Mouse (Mus musculus): ENCODE measurements around the gene Bicdl1. TPM values are rescaled to one million over a fixed set of nuclear protein-coding genes. Genes with fewer than 3 reads are reported as not detected.

The Bicdl1 gene
- polyA plus RNA-seq, 1 experiment, result 175 TPM

DNA sequence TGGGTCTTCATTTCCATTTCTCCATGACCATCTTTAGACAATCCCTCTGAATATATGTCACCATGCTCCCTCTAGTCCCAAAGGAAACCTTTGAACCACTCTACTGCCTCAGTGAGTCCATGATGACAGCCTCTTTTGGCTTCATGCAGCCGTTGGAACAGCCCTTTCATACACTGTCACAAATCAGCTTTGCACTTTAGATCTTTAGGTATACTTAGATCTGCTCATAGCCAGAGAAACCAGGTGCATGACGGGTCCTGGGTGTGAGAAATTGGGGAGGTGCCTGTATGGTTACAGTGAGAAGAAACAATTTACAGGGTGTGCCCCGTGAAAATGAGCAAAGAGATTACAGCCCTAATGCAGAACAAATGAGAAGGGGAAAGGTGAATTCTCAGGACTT is 14.3 kb downstream of the Bicdl1 start:
- no peak overlapping the region for H3K27ac ChIP-seq (ENCODE audit: insufficient read depth, low read length)
- peaks cover 7% of the 10 kb centered on the region for H3K4me1 ChIP-seq (ENCODE audit: control insufficient read depth, insufficient read depth, low read length)
- no peak overlapping the region for H3K4me3 ChIP-seq (ENCODE audit: insufficient read depth, low read length)
- TF ChIP-seq POLR2A (IDR thresholded peaks at IDR 0.05; ENCODE audit: extremely low read depth, insufficient read depth, low read length) (no peak), CTCF (IDR thresholded peaks at IDR 0.05; ENCODE audit: extremely low read depth, insufficient read depth, low read length) (no peak)

DNA sequence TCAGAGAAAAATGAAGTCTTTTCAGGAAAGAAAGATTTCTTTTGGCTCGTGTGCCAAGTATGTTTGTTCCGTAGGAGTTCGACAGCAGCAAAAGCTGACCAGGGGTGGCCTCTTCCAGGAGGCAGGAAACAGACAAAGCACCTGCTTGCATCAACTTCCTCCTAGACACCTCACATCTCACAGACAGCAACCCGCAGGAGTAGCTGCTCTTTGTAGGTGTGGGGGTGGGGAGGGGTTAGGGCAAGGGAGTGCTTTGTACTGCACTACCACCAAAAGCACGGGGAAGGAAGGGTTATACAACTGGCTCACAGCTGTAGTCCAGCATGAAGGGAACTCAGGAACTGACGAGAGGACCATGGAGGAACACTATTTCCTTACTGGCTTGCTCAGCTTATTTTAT is 15.0 kb downstream of the Bicdl1 start:
- Histone ChIP-seq H3K4me1 (ENCODE audit: control insufficient read depth, insufficient read depth, low read length) (peaks cover 8% of the 10 kb centered on the region), H3K27ac (ENCODE audit: insufficient read depth, low read length) (no peak overlapping the region), H3K4me3 (ENCODE audit: insufficient read depth, low read length) (no peak overlapping the region)
- TF ChIP-seq POLR2A (IDR thresholded peaks at IDR 0.05; ENCODE audit: extremely low read depth, insufficient read depth, low read length) (no peak), CTCF (IDR thresholded peaks at IDR 0.05; ENCODE audit: extremely low read depth, insufficient read depth, low read length) (no peak)

DNA sequence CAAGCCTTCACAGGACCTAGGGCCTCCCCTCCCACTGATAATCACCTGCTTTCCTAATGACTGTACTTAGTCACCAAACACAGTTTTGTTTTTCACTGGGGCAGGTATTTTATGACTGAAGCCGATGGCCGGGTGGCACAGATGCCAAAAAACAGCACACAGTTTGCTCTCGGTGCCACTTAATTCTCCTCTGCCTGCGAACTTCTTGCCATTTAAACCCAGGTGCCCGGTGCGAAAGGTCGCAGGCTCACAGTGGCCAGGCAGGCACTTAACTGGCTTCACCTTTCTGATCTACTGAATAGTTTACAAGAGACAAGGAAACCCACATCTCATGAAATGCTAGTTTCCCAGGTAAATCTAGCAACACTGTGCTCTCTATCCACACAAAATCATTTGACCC is 16.7 kb downstream of the Bicdl1 start:
- H3K4me3 ChIP-seq (ENCODE audit: insufficient read depth, low read length), result no peak overlapping the region
- no peak overlapping the region for H3K27ac ChIP-seq (ENCODE audit: insufficient read depth, low read length)
- peaks cover 8% of the 10 kb centered on the region for H3K4me1 ChIP-seq (ENCODE audit: control insufficient read depth, insufficient read depth, low read length)
- TF ChIP-seq CTCF (IDR thresholded peaks at IDR 0.05; ENCODE audit: extremely low read depth, insufficient read depth, low read length), result no peak
- TF ChIP-seq POLR2A (IDR thresholded peaks at IDR 0.05; ENCODE audit: extremely low read depth, insufficient read depth, low read length), result no peak

- H3K4me1 ChIP-seq (ENCODE audit: control insufficient read depth, insufficient read depth, low read length), result peaks cover 8% of the 10 kb centered on the region
- no peak for TF ChIP-seq POLR2A (IDR thresholded peaks at IDR 0.05; ENCODE audit: extremely low read depth, insufficient read depth, low read length)
- TF ChIP-seq CTCF (IDR thresholded peaks at IDR 0.05; ENCODE audit: extremely low read depth, insufficient read depth, low read length), result no peak
- H3K4me3 ChIP-seq (ENCODE audit: insufficient read depth, low read length), result no peak overlapping the region
- H3K27ac ChIP-seq (ENCODE audit: insufficient read depth, low read length), result no peak overlapping the region
Measured at GRCm38 (mm10) chr5:115712487-115712886, 18.9 kb downstream of the Bicdl1 start.

DNA sequence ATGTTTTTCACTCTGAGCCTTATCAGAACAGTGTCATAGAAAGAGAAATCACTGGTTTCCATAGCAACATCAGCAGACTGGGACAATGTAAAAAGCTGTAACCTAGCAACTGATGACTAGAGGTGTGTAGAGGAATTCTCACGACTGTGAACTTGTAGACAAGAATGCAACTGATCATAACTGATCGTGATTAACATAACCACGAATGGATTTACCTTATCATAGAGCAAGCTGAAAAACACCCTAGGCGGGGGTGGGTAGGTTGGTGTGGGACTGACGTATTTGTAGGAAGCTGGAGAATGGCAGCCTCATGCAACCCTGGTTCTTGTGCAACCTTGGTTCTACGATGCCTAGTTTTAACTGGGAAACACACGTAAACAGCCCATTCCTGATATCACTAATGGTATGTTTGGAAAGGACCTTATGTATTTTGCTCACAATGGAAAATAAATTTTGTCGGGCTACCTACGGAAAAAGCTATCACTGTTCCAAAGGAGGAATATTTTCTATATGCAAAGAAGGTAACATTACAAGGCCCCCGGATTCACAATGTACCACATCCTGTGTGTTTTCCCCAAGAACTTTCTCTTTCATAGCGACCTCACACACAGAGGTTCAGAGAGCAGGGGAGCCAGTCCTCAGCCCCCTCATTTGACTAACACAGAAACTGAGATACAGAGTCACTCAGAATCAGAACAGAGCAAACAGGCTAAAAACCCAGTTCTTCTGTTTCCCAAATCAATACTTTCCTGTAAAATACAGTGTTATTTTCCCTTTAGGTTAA is 19.6 kb downstream of the Bicdl1 start:
- no peak overlapping the region for H3K27ac ChIP-seq (ENCODE audit: insufficient read depth, low read length)
- H3K4me1 ChIP-seq (ENCODE audit: control insufficient read depth, insufficient read depth, low read length), result peaks cover 8% of the 10 kb centered on the region
- TF ChIP-seq CTCF (IDR thresholded peaks at IDR 0.05; ENCODE audit: extremely low read depth, insufficient read depth, low read length) (no peak), POLR2A (IDR thresholded peaks at IDR 0.05; ENCODE audit: extremely low read depth, insufficient read depth, low read length) (no peak)
- H3K4me3 ChIP-seq (ENCODE audit: insufficient read depth, low read length), result no peak overlapping the region

DNA sequence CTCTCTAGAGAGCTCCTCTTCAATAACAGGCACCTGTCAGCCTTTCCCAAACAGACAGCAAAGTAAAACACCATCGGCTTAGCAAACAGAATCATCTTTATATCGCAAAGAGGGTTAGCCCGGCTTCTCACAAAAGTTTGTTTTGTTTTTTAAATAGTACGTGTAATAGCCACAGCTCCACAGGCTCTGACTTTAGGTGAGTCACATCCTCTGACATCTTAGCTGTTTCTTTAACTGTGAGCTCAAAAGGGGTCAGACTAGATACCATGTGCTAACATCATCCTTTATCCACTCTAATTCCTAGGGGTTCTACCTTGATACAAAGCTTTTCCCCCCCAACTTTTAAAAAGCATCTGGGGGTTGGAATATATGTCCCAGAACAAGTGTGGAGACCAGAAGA is 21.2 kb downstream of the Bicdl1 start:
- Histone ChIP-seq H3K4me3 (ENCODE audit: insufficient read depth, low read length) (no peak overlapping the region), H3K27ac (ENCODE audit: insufficient read depth, low read length) (no peak overlapping the region), H3K4me1 (ENCODE audit: control insufficient read depth, insufficient read depth, low read length) (peaks cover 5% of the 10 kb centered on the region)
- TF ChIP-seq CTCF (IDR thresholded peaks at IDR 0.05; ENCODE audit: extremely low read depth, insufficient read depth, low read length) (no peak), POLR2A (IDR thresholded peaks at IDR 0.05; ENCODE audit: extremely low read depth, insufficient read depth, low read length) (no peak)

DNA sequence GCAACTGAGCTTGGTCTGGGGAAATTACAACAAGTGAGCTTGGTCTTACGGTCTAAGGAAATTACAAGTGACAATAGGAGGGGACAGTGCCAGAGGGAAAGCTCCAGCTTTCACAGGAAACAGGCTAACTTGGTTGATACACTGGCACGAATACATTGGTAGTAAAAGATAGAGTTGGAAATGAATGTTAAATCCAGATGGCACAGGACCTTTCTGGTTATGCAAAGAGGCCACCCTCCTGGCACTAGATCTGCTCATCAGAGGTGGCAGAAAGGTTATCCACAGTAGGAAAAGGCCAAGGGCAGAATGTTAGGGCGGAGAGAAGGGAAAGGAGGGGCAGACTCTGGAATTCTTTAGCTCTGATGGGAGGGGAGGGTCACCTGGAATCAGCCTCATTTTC is 22.5 kb downstream of the Bicdl1 start:
- no peak overlapping the region for H3K4me3 ChIP-seq (ENCODE audit: insufficient read depth, low read length)
- H3K27ac ChIP-seq (ENCODE audit: insufficient read depth, low read length), result no peak overlapping the region
- H3K4me1 ChIP-seq (ENCODE audit: control insufficient read depth, insufficient read depth, low read length), result peaks cover 5% of the 10 kb centered on the region
- TF ChIP-seq CTCF (IDR thresholded peaks at IDR 0.05; ENCODE audit: extremely low read depth, insufficient read depth, low read length) (no peak), POLR2A (IDR thresholded peaks at IDR 0.05; ENCODE audit: extremely low read depth, insufficient read depth, low read length) (no peak)

DNA sequence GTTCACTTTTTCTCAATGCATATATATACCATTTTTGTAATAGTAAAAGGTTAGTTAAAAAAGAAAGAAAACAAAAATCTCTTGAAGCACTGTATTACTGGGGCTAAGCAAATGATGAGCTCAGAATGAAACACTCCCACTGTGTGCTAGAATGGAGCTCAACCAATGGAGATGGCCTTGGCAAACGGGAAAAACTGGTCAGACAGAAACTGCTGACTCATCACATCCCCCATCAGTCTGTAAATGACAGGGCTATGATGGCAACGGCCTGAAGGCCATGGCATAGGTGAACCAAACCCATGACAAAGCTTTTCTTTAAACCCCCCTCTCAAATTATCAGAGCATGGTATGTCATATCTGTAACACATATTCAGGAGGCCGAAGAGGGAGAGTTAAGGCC is 29.4 kb downstream of the Bicdl1 start:
- no peaks in the 10 kb centered on the region; the same call in 1 of the 2 replicates for H3K4me1 ChIP-seq (ENCODE audit: control insufficient read depth, insufficient read depth, low read length)
- no peak overlapping the region for H3K27ac ChIP-seq (ENCODE audit: insufficient read depth, low read length)
- H3K4me3 ChIP-seq (ENCODE audit: insufficient read depth, low read length), result no peak overlapping the region
- TF ChIP-seq POLR2A (IDR thresholded peaks at IDR 0.05; ENCODE audit: extremely low read depth, insufficient read depth, low read length) (no peak), CTCF (IDR thresholded peaks at IDR 0.05; ENCODE audit: extremely low read depth, insufficient read depth, low read length) (no peak)

- Histone ChIP-seq H3K4me1 (ENCODE audit: control insufficient read depth, insufficient read depth, low read length) (no peaks in the 10 kb centered on the region; the same call in 1 of the 2 replicates), H3K27ac (ENCODE audit: insufficient read depth, low read length) (no peak overlapping the region), H3K4me3 (ENCODE audit: insufficient read depth, low read length) (no peak overlapping the region)
- TF ChIP-seq CTCF (IDR thresholded peaks at IDR 0.05; ENCODE audit: extremely low read depth, insufficient read depth, low read length) (no peak), POLR2A (IDR thresholded peaks at IDR 0.05; ENCODE audit: extremely low read depth, insufficient read depth, low read length) (no peak)
Measured at GRCm38 (mm10) chr5:115701215-115701614, 30.2 kb downstream of the Bicdl1 start.

DNA sequence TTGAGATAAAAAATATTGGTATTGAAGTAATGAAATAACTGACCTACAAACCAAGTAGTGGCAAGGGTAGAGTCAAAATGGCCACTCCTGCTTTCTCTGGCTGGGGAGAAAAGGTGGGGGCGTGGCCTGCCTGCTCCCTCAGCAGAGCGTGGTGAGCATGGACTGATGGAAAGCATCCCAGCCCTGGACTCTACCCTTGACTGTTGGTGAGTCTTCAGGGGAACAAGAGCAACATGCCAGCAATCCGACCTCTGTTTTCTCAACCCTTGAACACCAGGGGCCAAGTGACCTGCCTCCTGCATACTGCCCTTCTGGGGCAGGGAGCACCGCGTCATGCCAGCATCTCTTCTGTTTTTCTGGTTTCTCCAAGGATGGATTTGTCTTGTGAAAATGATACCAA is 34.6 kb downstream of the Bicdl1 start:
- TF ChIP-seq CTCF (IDR thresholded peaks at IDR 0.05; ENCODE audit: extremely low read depth, insufficient read depth, low read length) (no peak), POLR2A (IDR thresholded peaks at IDR 0.05; ENCODE audit: extremely low read depth, insufficient read depth, low read length) (no peak)
- Histone ChIP-seq H3K27ac (ENCODE audit: insufficient read depth, low read length) (no peak overlapping the region), H3K4me3 (ENCODE audit: insufficient read depth, low read length) (no peak overlapping the region), H3K4me1 (ENCODE audit: control insufficient read depth, insufficient read depth, low read length) (peaks cover 4% of the 10 kb centered on the region; the same call in 1 of the 2 replicates)

Data from cortical plate, adult 2 months (tissue).